Mouse (Mus musculus): Measurements from ENCODE around the gene Cyp4v3. TPM values are rescaled to one million over a fixed set of nuclear protein-coding genes. Genes with fewer than 3 reads are reported as not detected.
A peak's percentile ranks its signal among the peaks of the same experiment; 100 is the strongest.

Gene Cyp4v3
- total and polyA plus RNA-seq, 3 experiments, result 1.4 to 2.4 (median 2.3) TPM

DNA sequence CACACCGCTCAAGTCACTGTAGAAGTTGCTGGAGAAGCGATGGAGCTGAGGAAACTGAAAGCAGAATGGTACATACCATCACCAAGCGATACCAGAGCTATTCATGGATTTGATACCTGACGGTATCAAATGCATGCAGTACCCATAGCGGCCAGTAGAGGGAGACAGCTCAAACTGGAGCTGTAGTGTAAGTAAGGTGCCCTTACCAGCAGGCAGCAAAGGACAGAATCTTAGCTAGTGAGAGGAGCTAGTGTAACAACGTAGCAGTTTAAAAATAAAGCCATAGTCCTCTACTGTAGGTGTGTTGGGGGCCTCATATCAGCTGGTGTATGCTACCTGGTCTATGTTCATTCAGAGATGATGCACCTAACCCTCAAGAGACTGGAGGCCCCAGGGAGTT is 12.0 kb upstream of the Cyp4v3 start:
- no peak overlapping the region for H3K9ac ChIP-seq (ENCODE audit: low read depth, low read length)
- 11% methylated on average over 6 of the region's 6 CpGs for WGBS
- TF ChIP-seq EP300 (IDR thresholded peaks at IDR 0.05; ENCODE audit: insufficient read depth, low read depth, low read length), result no peak
- TF ChIP-seq CTCF (IDR thresholded peaks at IDR 0.05), result no peak; the same call in 1 of the 2 replicates
- H3K27me3 ChIP-seq (ENCODE audit: control insufficient read depth, insufficient read depth, low read length), result no peaks in the 10 kb centered on the region
- no peak overlapping the region for H3K27ac ChIP-seq
- intact Hi-C loops (cut with DNase I), result no loop called here
- H3K36me3 ChIP-seq (ENCODE audit: control insufficient read depth, insufficient read depth, low read length), result no peaks in the 10 kb centered on the region
- no peak overlapping the region for H3K4me3 ChIP-seq
- DNase-seq, result peak; percentile 41 to 70
- 0 out of 2 replicates have a peak, but pooled peaks cover 1% of the 10 kb centered on the region for H3K4me1 ChIP-seq (ENCODE audit: control insufficient read depth, insufficient read depth, low read length)
- H3K79me2 ChIP-seq (replicated peaks; ENCODE audit: control insufficient read depth, insufficient read depth, low read length), result no peaks in the 10 kb centered on the region

DNA sequence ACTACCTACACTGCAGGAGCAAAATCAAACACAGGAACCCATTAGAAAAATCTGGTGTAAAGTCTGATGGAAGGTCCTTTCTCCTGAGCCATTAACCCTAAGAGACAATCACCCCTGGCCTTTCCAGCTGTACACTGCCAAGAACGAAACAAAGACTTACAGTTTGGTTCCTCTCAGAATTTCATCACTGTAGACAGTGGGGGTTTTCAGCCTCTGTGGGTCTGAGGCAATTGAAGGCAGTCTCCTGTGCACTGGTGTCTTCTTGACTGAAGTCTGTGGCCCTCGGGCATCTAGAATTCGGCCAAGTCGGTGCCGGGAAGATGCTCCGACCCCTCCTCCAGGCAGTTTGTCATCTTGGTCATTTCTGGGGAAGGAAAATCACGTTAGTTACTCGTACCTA is 11.3 kb upstream of the Cyp4v3 start:
- 0 out of 2 replicates have a peak, but pooled peaks cover 1% of the 10 kb centered on the region for H3K4me1 ChIP-seq (ENCODE audit: control insufficient read depth, insufficient read depth, low read length)
- H3K36me3 ChIP-seq (ENCODE audit: control insufficient read depth, insufficient read depth, low read length), result no peaks in the 10 kb centered on the region
- WGBS, result 92% methylated on average over 8 of the region's 8 CpGs
- H3K4me3 ChIP-seq, result no peak overlapping the region
- H3K9ac ChIP-seq (ENCODE audit: low read depth, low read length), result no peak overlapping the region
- H3K27me3 ChIP-seq (ENCODE audit: control insufficient read depth, insufficient read depth, low read length), result no peaks in the 10 kb centered on the region
- no peak for DNase-seq
- H3K79me2 ChIP-seq (replicated peaks; ENCODE audit: control insufficient read depth, insufficient read depth, low read length), result no peaks in the 10 kb centered on the region
- H3K27ac ChIP-seq, result no peak overlapping the region
- intact Hi-C loops (cut with DNase I), result no loop called here
- TF ChIP-seq CTCF (IDR thresholded peaks at IDR 0.05) (no peak), EP300 (IDR thresholded peaks at IDR 0.05; ENCODE audit: insufficient read depth, low read depth, low read length) (no peak), POLR2A (IDR thresholded peaks at IDR 0.05; ENCODE audit: insufficient read depth, low read depth, low read length) (no peak)

DNA sequence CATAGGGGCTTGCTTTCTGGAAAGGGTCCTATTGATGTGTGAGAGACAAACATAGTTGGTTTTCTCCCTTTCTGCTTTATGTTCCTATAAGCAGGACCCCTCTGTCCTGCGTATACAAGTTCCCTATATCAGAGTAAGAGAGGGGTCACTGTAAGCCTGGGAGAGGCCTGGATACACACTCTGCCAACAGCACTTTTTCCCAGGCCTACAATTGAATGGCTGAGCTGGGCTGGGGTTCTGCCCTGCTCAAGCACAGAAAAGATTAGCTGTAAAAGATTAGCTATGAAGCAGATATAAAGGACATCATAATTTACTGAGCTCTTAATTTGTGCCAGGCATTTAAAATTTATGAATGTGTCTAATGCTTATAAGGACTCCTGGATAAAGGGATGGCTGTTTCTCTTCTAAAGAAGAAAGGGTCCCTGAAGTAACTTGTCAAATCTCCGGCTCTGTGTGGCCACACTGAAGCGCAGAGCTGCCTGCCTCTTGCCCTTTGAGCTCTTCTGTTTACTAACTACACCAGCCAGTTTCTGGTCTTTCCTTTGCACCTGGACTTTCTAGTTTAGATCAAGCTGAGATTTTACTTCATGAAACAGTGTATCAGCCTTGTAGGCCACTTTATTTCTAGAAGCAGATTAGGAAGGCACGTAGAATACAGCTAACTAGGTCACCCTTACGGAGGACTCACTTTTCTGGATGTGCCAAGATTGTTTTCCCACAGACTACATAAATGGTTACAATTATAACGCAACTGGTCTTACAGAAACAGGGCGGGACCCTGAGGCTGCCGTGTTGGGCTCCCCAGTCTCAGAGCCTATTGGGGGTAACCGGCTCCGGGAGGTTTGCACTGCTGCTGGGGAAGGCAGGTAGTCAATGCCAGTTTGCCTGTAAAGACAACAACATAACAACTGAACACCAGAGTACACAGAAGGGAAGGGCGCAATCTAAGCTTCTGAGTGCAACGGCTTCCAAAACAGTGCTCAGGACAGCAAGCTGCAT is 8.9 kb upstream of the Cyp4v3 start:
- H3K27ac ChIP-seq, result no peak overlapping the region
- H3K79me2 ChIP-seq (replicated peaks; ENCODE audit: control insufficient read depth, insufficient read depth, low read length), result no peaks in the 10 kb centered on the region
- no peaks in the 10 kb centered on the region for H3K36me3 ChIP-seq (ENCODE audit: control insufficient read depth, insufficient read depth, low read length)
- no peak overlapping the region for H3K4me3 ChIP-seq
- H3K27me3 ChIP-seq (ENCODE audit: control insufficient read depth, insufficient read depth, low read length), result no peaks in the 10 kb centered on the region
- intact Hi-C loops (cut with DNase I), result no loop called here
- TF ChIP-seq CTCF (IDR thresholded peaks at IDR 0.05), result no peak
- TF ChIP-seq POLR2A (IDR thresholded peaks at IDR 0.05; ENCODE audit: insufficient read depth, low read depth, low read length), result no peak
- no peak for TF ChIP-seq EP300 (IDR thresholded peaks at IDR 0.05; ENCODE audit: insufficient read depth, low read depth, low read length)
- H3K4me1 ChIP-seq (ENCODE audit: control insufficient read depth, insufficient read depth, low read length), result 0 out of 2 replicates have a peak, but pooled peaks cover 1% of the 10 kb centered on the region
- H3K9ac ChIP-seq (ENCODE audit: low read depth, low read length), result no peak overlapping the region
- 85% methylated on average over 12 of the region's 12 CpGs for WGBS
- DNase-seq, result no peak

DNA sequence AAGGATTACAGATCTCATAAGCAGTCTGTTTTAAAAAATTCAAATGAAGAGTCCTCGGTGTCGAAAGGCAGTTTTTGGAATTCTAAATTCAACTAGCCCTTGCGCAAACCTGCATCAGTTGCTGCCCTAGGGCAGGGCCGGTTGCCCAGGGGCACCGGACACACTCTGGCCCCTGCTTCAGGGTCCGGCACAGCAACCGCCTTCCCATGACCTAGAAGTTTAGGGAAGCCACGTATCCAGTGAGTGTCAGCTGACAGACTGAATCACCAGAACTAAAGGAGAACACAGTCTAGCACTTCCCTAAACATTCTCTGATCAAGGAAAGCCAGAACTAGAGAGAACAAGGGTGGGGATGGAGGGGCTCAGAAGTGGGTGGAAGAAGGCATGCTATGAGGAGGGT is 477 bp upstream of the Cyp4v3 start:
- Histone ChIP-seq H3K36me3 (ENCODE audit: control insufficient read depth, insufficient read depth, low read length) (no peaks in the 10 kb centered on the region), H3K9ac (ENCODE audit: low read depth, low read length) (peak overlapping the region; percentile 2; the same call in 1 of the 2 replicates), H3K27ac (peak overlapping the region; percentile 72), H3K4me3 (peak overlapping the region; percentile 60), H3K4me1 (ENCODE audit: control insufficient read depth, insufficient read depth, low read length) (peaks cover 4% of the 10 kb centered on the region), H3K27me3 (ENCODE audit: control insufficient read depth, insufficient read depth, low read length) (no peaks in the 10 kb centered on the region), H3K79me2 (replicated peaks; ENCODE audit: control insufficient read depth, insufficient read depth, low read length) (no peaks in the 10 kb centered on the region)
- 4% methylated on average over 8 of the region's 8 CpGs for WGBS
- peak; percentile 44 to 45 for DNase-seq
- TF ChIP-seq POLR2A (IDR thresholded peaks at IDR 0.05; ENCODE audit: insufficient read depth, low read depth, low read length) (no peak), EP300 (IDR thresholded peaks at IDR 0.05; ENCODE audit: insufficient read depth, low read depth, low read length) (no peak), CTCF (IDR thresholded peaks at IDR 0.05) (no peak)
- intact Hi-C loops (cut with DNase I), result no loop called here

DNA sequence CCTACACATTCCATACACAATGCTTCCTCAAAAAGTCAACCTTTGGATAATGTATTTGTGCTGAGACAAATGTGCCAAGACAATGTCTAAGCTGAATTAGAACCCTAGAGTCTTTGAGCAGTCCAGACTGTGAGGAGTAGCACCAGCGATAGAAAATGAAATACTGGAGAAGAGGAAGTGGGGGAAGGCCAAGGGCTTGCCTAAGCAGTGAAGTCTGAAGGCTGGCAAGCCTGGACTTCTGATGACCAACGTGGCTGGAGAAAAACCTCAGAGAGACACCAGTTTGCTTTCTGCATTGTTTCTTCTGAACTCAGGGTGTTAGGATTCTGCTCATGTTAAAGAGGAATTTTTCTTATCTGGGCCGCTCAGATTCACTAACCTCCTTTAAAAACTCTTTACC is 2.2 kb downstream of the Cyp4v3 start:
- intact Hi-C loops (cut with DNase I), result no loop called here
- H3K36me3 ChIP-seq (ENCODE audit: control insufficient read depth, insufficient read depth, low read length), result no peaks in the 10 kb centered on the region
- H3K27ac ChIP-seq, result no peak overlapping the region
- H3K79me2 ChIP-seq (replicated peaks; ENCODE audit: control insufficient read depth, insufficient read depth, low read length), result no peaks in the 10 kb centered on the region
- H3K27me3 ChIP-seq (ENCODE audit: control insufficient read depth, insufficient read depth, low read length), result no peaks in the 10 kb centered on the region
- WGBS, result 70% methylated on average over 3 of the region's 3 CpGs
- no peak for TF ChIP-seq POLR2A (IDR thresholded peaks at IDR 0.05; ENCODE audit: insufficient read depth, low read depth, low read length)
- TF ChIP-seq EP300 (IDR thresholded peaks at IDR 0.05; ENCODE audit: insufficient read depth, low read depth, low read length), result no peak
- TF ChIP-seq CTCF (IDR thresholded peaks at IDR 0.05), result no peak
- no peak overlapping the region for H3K4me3 ChIP-seq
- no peak for DNase-seq
- peaks cover 4% of the 10 kb centered on the region for H3K4me1 ChIP-seq (ENCODE audit: control insufficient read depth, insufficient read depth, low read length)
- no peak overlapping the region for H3K9ac ChIP-seq (ENCODE audit: low read depth, low read length)
